Mouse (Mus musculus): ENCODE data around the gene Pin4. TPM values are rescaled to one million over a fixed set of nuclear protein-coding genes. Genes with fewer than 3 reads are reported as not detected.

Pin4 gene
- 79.0 TPM for polyA plus RNA-seq (2014; fragmentation: Illumina TruSeq; extraction: RNeasy Lipid Tissue Mini Kit (QIAGEN cat#74804); ENCODE audit: low read depth, low replicate concordance)

GRCm38 (mm10) chrX:102119042-102119864 lies at the start of gene Pin4:
TSS of gene Pin4 (plus strand) at chrX:102119447.

GRCm38 (mm10) chrX:102070591-102071471 lies 48.4 kb upstream of the Pin4 start, which contains the start of gene Rtl5:
TSS of gene Rtl5 (minus strand) at chrX:102071304.

GRCm38 (mm10) chrX:102156618-102157422 lies 37.6 kb downstream of the Pin4 start, which contains the start of gene Ercc6l:
TSS of gene Ercc6l (minus strand) at chrX:102157091.

Other genes with a start within 250 kb of the Pin4 start
- gene Rtl5, start 48.1 kb upstream of the Pin4 start, polyA plus RNA-seq (2014; fragmentation: Illumina TruSeq; extraction: RNeasy Lipid Tissue Mini Kit (QIAGEN cat#74804); ENCODE audit: low read depth, low replicate concordance), result 31.0 TPM
- gene Ercc6l, start 37.6 kb downstream of the Pin4 start, polyA plus RNA-seq (2014; fragmentation: Illumina TruSeq; extraction: RNeasy Lipid Tissue Mini Kit (QIAGEN cat#74804); ENCODE audit: low read depth, low replicate concordance), result 0.48 TPM
- gene Rps4x, start 69.9 kb downstream of the Pin4 start, polyA plus RNA-seq (2014; fragmentation: Illumina TruSeq; extraction: RNeasy Lipid Tissue Mini Kit (QIAGEN cat#74804); ENCODE audit: low read depth, low replicate concordance), result 1,532 TPM
- gene Cited1, start 132.7 kb downstream of the Pin4 start, polyA plus RNA-seq (2014; fragmentation: Illumina TruSeq; extraction: RNeasy Lipid Tissue Mini Kit (QIAGEN cat#74804); ENCODE audit: low read depth, low replicate concordance), result 34.9 TPM

Measured in adipose tissue, adult 10 weeks (tissue).